Mouse (Mus musculus) ES-Bruce4 (cell line): ENCODE data around the gene Ntn4.

Source experiments
- CTCF ChIP-seq: IDR thresholded peaks from one replicate; pipeline ENCODE4 v1.8.1; 2011; ENCODE audit warnings: low read depth, low read length
- EP300 ChIP-seq: IDR thresholded peaks from 2 replicates; pipeline ENCODE4 v1.6.1; 2011; ENCODE audit warnings: low read depth, low read length; ENCODE audit not compliant: insufficient read depth
- POLR2A ChIP-seq: IDR thresholded peaks from one replicate; pipeline ENCODE4 v1.8.1; 2011; ENCODE audit warnings: low read length; ENCODE audit not compliant: insufficient read depth

- no peak for TF ChIP-seq CTCF
- TF ChIP-seq POLR2A, result no peak
- no peak for TF ChIP-seq EP300
Measured at GRCm38 (mm10) chr10:93730514-93730913, 90.0 kb downstream of the Ntn4 start.
